Mouse (Mus musculus): ENCODE data around the gene Proca1.

DNA sequence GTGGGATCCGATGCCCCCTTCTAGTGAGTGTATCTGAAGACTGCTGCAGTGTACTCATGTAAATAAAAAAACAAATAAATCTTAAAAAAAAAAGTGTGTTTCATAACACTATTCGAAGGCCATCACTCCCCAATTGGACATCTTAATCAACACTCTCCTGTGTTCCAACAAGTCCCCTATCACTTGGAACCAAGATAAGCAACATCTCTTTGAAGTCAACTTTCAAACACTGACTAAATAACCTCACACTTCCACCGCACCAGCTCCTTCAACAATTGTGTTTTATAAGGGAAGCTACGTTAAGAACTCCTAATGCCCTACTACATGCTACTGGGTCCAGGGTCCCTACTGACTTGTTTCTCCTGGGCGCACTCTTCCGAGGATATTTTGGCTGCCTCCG, 10.7 kb upstream of the Proca1 start:
- no peak for TF ChIP-seq ZC3H11A (IDR thresholded peaks at IDR 0.05; ENCODE audit: borderline replicate concordance, low read depth, low read length)
- TF ChIP-seq MAFK (IDR thresholded peaks at IDR 0.05; ENCODE audit: insufficient read depth, low read depth, low read length): no peak
- no peak for TF ChIP-seq ZNF384 (IDR thresholded peaks at IDR 0.05; ENCODE audit: low read depth, low read length)

Measured in ES-E14 (cell line).